Mouse (Mus musculus) layer of hippocampus, postnatal 36 days (tissue): ENCODE measurements around the gene Hist2h3b. TPM values are rescaled to one million over a fixed set of nuclear protein-coding genes. Genes with fewer than 3 reads are reported as not detected.
"Not testable (repeated sequence)": the region's sequence is repeated elsewhere in the genome, so short reads cannot be mapped to it uniquely, and the experiment has no call there.

Experiments
- DNase-seq, 2 experiments: peaks; one replicate each; pipeline ENCODE4 v3.0.0; 2022
- total RNA-seq, 2 experiments: library from RNA; stranded (reverse); gene quantifications; 2 replicates each; pipeline ENCODE4 v1.2.3; 2021

The Hist2h3b gene
- 10 to 100 TPM; 42.9 to 45.4 TPM for total RNA-seq

DNA sequence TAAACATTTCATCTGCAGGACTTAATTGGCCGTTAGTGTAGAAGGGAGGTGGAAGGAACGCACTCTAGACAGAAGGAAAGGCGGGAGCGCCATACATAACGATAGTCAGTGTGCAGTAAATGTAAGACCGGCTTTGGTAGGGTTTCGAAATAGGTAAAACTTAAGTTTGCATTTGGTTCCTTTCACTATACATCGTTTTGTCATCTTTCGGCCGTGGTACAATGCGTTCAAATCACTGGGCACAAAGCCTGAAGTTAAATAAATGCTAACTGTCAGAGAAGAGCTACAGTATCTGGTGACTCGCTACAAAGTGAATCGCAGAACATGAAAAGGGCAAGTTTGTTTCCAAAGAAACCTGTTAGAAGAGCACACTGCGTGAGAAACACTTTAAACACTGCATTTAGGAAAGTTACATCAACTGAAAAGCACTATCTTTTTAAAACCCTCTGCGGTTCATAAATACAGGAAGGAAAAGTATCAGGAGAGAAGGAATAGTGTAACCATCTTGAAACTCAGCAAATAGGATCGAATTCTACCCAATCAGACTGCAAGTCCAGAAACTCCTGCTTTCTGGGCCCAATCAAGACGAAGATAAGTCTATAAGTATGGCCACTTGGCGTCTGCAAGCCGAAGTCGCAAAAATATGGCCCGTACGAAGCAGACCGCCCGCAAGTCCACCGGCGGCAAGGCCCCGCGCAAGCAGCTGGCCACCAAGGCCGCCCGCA is at the start of gene Hist2h3b:
Gene Hist2h3b (plus strand): TSS at position 604 of the 725 bp plus-strand sequence.
- peak; percentile 77 to 80 for DNase-seq

- peak in 1 of 2 experiments; percentile 37 for DNase-seq
Observed at GRCm38 (mm10) chr3:96219191-96219641, 49.2 kb upstream of the Hist2h3b start.

DNA sequence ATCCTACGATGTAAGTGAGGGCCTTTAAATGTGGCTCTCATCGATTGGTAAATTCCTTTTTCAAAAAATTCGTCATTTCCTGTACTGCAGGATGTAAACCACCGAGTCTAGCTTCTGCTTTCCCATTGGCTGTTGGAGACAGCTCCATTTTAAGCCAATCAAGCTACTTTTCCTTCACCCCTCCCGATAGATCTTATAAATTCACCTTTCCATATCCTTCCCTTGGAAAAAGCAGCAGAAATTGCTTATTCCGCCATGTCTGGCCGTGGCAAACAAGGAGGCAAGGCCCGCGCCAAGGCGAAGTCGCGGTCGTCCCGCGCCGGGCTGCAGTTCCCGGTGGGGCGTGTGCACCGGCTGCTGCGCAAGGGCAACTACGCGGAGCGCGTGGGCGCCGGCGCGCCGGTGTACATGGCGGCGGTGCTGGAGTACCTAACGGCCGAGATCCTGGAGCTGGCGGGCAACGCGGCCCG is 48.8 kb upstream of the Hist2h3b start, which contains the start of the genes Bola1 and Hist2h2ab:
Gene Bola1 (minus strand): TSS at position 49 of the 470 bp plus-strand sequence.
Gene Hist2h2ab (plus strand): TSS at position 205 of the 470 bp plus-strand sequence.
- DNase-seq, result peak; percentile 79 to 83

- not testable (repeated sequence) for DNase-seq
Observed at GRCm38 (mm10) chr3:96220131-96220764, 48.2 kb upstream of the Hist2h3b start.

DNA sequence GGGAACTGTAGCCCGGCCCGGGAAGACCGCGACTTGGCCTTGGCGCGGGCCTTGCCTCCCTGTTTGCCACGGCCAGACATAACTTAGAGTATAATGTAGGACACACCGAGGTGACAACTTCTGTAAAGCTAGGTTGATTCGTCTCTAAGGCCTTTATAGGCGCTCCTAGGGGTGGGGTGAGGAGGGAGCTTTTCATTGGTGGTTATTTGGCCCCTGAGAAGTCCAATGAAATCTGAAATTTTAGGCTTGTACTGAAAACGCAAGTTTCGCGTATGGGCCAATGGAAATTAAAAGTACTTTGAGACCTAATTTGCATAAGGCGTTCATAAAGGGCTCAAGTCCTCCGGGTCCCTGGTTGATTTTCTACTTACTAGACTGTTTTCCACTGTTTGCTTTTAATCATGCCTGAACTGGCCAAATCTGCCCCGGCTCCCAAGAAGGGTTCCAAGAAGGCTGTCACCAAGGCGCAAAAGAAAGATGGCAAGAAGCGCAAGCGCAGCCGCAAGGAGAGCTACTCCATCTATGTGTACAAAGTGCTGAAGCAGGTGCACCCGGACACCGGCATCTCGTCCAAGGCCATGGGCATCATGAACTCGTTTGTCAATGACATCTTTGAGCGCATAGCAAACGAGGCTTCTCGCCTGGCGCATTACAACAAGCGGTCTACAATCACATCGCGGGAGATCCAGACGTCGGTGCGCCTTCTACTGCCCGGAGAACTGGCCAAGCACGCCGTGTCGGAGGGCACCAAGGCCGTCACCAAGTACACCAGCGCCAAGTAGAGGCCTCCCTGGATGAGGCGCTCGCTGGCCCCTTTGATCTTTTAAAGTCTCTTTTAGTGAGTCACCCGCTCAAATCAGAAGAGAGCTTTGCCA is 47.5 kb upstream of the Hist2h3b start, which contains the start of the genes Hist2h2ac and Hist2h2be:
Gene Hist2h2ac (minus strand): TSS at position 116 of the 875 bp plus-strand sequence.
Gene Hist2h2be (plus strand): TSS at position 355 of the 875 bp plus-strand sequence.
- DNase-seq, result peak; percentile 85 to 89

DNA sequence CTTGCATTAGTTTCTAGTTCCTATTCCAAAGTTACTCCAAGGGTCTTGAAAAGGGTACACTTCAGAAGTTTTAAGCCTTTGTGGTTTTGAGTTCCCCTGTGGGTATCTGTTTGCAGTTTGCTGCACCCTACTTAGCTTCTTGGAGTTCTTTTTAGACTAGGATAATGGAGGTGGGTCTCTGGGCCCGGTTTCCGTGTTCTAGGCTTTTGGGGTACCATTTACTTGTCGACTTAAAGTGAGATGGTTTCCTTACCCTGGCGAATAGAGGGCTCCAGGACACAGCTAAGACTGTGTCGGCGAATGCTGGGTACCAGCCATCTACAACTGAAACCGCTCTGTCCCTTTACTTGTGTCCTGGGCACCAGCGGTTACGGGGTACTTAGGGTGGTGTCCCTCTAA is 46.8 kb upstream of the Hist2h3b start:
- no peak for DNase-seq

DNA sequence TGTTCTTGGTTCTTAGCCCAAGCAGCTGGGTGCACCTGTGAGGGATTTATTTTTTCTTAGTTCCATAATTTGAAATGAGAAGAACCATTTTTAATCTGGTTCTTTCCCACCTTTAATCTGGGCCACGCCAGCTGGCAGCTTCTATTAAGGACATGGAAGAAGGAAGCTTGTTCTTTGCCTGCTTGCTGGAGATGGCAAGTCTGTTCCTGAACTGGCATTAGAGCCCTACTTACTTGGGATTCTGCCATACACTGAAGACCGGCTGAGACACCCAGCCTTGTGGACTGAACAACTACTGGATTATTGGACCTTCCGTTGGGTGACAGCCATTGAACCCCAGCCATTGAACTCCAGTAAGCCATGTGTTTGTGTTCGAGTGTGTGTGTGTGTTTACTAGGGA is 45.7 kb upstream of the Hist2h3b start:
- no peak for DNase-seq

GRCm38 (mm10) chr3:96225421-96225820 is 43.0 kb upstream of the Hist2h3b start:
- DNase-seq, result no peak

DNA sequence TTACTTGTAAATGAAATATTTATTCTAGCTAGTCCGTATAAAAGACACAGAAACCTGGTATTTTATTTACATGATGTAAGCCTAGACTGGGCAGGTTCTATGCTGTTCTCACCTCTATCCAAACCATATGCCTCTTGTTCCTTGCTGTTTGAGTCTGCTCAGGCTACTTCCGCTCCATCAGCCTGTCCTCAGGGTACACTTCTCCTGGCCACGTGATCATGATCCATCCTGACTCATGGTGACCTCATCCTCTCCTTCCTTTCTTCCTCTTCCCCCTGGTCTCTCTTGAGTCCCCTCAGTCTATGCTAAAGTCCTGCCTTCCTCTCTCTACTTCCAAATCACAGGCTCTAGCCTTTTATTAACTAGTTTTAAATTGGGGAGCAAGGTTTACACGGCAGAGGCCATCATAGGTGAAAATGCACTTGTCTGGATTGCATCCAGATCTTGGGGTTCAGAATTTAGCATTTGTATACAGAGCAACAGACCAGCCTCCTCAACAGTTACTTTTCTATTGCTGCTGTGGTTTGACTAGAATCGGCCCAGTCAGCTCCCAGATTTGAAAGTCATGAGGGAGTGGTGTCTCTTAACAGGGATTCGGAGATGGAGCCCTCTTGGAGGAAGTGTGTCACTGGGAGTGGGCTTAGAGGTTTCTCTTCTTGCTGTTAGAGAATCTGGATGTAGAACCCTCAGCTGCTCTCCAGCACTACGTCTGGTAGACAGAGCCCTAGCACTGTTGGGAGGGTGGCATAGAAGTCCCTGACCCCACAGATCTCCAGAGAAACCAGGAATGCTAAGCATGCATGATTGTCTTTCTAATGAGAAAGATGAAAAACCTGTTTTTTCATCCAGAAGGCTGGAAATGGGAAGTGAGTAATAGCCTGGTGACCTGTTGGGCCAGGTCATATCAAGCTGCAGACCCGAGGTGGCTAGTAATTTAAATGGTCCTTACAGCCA is 41.5 kb upstream of the Hist2h3b start:
- DNase-seq, result no peak

GRCm38 (mm10) chr3:96228828-96229227 is 39.6 kb upstream of the Hist2h3b start:
- no peak for DNase-seq

GRCm38 (mm10) chr3:96230404-96230803 is 38.0 kb upstream of the Hist2h3b start:
- no peak for DNase-seq

GRCm38 (mm10) chr3:96230910-96231757 is 37.3 kb upstream of the Hist2h3b start:
- no peak for DNase-seq

GRCm38 (mm10) chr3:96231758-96232120 is 36.7 kb upstream of the Hist2h3b start:
- DNase-seq, result no peak

DNA sequence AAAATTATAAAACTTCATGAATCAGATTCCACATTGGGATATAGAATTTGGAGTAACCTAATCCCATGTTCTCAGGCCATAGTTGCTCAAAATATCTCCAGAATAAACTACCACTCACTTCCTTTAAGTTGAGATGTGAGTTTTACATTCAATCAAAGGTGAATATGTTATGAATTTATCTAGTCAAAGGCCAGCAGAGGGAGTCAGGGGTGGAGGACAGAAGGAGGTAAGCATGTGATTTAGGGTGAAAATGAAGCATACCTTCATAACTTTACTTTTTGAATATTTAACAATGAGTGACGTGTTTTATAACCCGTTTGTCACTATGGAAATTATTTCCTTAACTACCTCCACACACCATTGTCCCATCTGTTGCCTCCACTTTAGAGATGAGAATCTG is 33.5 kb upstream of the Hist2h3b start:
- DNase-seq, result no peak

DNA sequence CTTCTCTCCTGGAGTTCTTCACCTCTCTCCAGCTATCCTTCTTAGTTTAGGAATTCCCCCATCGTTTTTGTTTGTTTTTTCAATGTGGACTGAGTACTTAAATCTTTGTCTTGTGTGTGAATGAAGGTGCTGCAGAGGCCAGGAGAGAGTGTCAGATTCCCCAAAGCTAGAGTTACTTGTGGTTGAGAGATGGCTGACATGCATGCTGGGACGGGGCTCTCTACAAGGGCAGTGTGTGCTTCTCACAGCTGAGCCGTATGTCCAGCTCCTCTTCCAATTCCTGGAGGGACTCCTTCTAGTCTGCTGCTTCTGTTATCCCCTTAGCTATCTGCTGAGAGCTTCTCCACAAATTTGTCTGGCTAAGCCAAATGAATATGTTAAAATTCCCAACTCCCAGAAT is 32.6 kb upstream of the Hist2h3b start:
- no peak for DNase-seq

DNA sequence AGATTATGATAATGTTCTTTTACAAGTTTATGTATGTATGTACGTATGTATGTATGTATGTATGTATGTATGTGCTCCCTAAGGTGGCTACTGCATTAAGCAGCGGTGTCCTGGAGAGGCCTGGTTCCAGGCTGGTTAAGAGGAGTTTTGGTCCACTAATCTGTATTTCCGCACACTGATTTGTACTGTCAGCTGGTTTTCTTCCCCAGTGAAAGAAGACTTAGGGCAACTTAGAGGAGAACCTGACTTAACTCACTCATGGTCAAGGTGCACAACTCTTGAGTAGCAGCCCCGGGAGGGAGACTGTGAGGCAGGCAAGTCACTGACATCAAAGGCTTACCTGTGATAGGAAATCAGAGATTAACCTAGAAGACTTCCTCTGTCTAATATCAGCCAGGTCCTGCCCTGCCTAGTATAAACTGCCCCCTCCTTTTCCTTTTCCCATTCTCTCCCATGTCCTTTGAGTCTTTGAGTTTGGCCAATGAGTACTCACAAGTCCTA is 31.6 kb upstream of the Hist2h3b start:
- DNase-seq, result no peak

GRCm38 (mm10) chr3:96237335-96237903 is 31.0 kb upstream of the Hist2h3b start:
- DNase-seq, result no peak

GRCm38 (mm10) chr3:96237904-96238511 is 30.4 kb upstream of the Hist2h3b start:
- no peak for DNase-seq
